Mouse (Mus musculus) heart, postnatal 14 days (tissue): ENCODE results near the gene Tbc1d12. TPM values are rescaled to one million over a fixed set of nuclear protein-coding genes. Genes with fewer than 3 reads are reported as not detected.
A peak's percentile ranks its signal among the peaks of the same experiment; 100 is the strongest.
"Not testable (repeated sequence)": the region's sequence is repeated elsewhere in the genome, so short reads cannot be mapped to it uniquely, and the experiment has no call there.

ENCODE experiments used
- DNase-seq, 2 experiments: peaks; one replicate each; pipeline ENCODE4 v3.0.0; 2021 to 2022
- intact Hi-C: fragments of 180-260 bp; cut with DNase I; formaldehyde crosslinking; loops from one replicate; pipeline ENCODE4 v1.15.1; 2025
- long read RNA-seq, 2 experiments: library from polyadenylated mRNA; stranded (forward); transcript quantifications; one replicate each; pipeline ENCODE4 v2.0.0; 2021
- total RNA-seq, 2 experiments: library from RNA; stranded (reverse); gene quantifications; 2 replicates each; pipeline ENCODE4 v1.2.3; 2021

The Tbc1d12 gene
- total RNA-seq = 1 to 10 TPM; 5.8 to 6.6 TPM
- long read RNA-seq, experiment 1, full-length matches to known transcripts = 3 of 5 reads
- long read RNA-seq, experiment 1, partial matches to known transcripts = 0 of 5 reads
- long read RNA-seq, experiment 1, other reads (novel, unspliced or antisense) = 2 of 5 reads
- long read RNA-seq, experiment 2, full-length matches to known transcripts = 2 of 5 reads
- long read RNA-seq, experiment 2, partial matches to known transcripts = 1 of 5 reads
- long read RNA-seq, experiment 2, other reads (novel, unspliced or antisense) = 2 of 5 reads

GRCm38 (mm10) chr19:38836438-38837170 lies at the start of gene Tbc1d12:
Gene Tbc1d12 (plus strand): TSS chr19:38836579.
- DNase-seq = peak; percentile 97 to 98
- intact Hi-C loops = no loop called here

GRCm38 (mm10) chr19:38787756-38788155 lies 48.6 kb upstream of the Tbc1d12 start:
- no peak for DNase-seq
- intact Hi-C loops = no loop called here

GRCm38 (mm10) chr19:38793563-38794045 lies 42.8 kb upstream of the Tbc1d12 start:
- DNase-seq = no peak
- intact Hi-C loops = no loop called here

DNA sequence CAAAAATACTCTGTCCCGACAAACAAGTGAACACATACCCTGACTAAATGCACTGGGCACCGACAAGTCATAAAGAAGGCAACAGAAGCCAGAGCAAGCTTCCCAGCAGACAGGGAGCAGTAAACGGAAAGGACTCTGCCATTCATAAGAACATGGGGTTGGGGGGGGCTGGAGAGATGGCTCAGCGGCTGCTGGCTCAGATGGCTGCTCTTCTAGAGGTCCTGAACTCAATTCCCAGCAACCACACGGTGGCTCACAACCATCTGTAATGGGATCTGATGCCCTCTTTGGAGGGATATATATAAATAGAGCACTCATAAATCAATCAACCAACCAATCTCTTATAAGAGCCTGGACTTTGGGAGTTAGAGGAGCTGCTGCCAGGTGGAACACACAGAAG lies 39.8 kb upstream of the Tbc1d12 start:
- DNase-seq = no peak
- intact Hi-C loops = no loop called here

DNA sequence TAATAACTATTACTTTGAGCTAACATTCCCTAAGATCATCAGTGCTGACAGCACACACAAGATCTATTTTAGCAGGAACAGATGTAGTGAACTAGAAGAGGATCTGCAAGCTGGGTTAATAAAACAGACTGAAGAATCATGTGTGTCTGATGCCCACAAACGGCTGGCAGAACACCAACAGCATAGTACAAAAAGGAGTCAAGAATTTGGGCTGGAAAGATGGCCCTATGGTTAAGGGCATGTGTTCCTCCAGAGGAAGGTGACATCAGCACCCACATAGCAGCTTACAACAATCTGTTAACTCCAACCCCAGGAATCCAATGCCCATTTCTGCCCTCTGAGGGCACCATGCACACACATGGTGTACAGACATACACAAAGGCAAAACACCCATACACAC lies 38.1 kb upstream of the Tbc1d12 start:
- DNase-seq = no peak
- intact Hi-C loops = no loop called here

GRCm38 (mm10) chr19:38798801-38799200 lies 37.6 kb upstream of the Tbc1d12 start:
- intact Hi-C loops = no loop called here
- DNase-seq = peak; percentile 6 to 25

DNA sequence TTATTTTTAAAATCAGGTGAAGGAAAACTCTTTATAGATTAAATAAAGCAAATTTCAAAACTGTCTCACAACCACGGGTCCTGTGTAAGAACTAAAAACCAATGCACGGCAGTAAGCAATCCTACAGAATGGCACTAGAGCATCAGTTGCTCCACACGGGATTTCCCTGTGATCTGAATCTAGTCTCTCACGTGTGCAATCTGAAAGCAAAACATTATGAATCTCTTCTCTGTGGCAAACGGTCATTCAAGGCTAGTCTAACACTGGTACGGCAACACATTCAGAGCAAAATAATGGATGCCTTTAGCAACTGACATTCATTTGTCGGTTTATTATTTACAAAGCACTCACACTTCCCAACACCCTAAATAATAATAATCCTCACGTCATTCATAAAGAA lies 18.2 kb upstream of the Tbc1d12 start:
- DNase-seq = no peak
- intact Hi-C loops = loop anchor here (2.0 to 5.0 kb wide), 2 partner anchors 17 to 84 kb away; no protein-coding TSS in a partner anchor

GRCm38 (mm10) chr19:38818766-38819426 lies 17.5 kb upstream of the Tbc1d12 start, which contains the start of gene Noc3l:
Gene Noc3l (minus strand): TSS chr19:38819237.
- DNase-seq = peak; percentile 96 to 98
- intact Hi-C loops = loop anchor here (2.0 to 5.0 kb wide), 2 partner anchors 16 to 83 kb away; no protein-coding TSS in a partner anchor

- no peak for DNase-seq
- intact Hi-C loops = loop anchor here (2.0 to 5.0 kb wide), 2 partner anchors 15 to 83 kb away; no protein-coding TSS in a partner anchor
These were observed 17.0 kb upstream of the Tbc1d12 start for GRCm38 (mm10) chr19:38819427-38819802.

DNA sequence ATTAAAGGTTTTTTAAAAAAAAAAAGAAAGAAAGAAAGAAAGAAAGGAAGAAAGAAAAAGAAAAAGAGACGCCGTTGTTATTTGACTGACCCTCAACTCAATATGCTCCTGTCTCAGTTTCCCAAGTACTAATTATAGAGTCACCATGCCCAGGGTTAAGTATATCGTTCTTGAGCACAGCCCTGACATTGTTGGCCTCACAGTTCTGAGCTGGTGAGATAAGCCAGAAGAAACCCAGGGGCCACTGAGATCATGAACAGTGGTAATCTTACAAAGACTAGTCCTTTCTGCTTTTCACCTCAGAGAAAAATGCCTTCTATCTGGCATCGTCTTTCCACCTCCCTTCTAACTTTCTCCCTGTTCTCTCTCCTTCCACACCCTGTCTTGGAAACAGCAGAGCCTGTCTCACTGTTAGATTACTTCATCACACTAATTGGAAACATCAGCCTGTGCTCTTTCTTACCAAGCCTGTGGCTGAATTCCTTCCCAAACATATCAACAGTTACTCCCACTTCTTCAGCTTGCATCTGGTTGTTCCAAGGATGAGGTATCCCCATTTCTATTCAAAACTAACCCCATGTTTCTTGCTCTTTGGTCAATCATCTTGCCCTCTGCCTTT lies 16.1 kb upstream of the Tbc1d12 start:
- no peak for DNase-seq
- intact Hi-C loops = no loop called here

DNA sequence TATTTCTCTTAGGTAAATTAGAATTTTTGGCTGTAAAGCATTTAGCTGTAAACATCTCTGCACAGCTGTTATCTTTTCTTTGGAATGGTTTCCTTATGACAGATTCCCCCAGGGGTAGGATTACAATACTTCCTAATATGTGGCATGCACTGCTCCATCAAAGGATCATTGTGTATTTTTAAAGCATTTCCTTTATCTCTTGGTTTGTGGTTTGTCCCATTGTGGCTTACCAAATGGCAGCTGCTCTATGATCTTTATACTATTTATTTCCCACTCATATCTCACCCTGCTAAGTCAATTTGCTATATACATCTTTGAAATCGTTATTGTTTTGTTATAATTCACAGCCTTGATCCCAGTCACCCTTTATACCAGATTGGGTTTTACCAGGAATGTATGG lies 3.2 kb upstream of the Tbc1d12 start:
- no peak for DNase-seq
- intact Hi-C loops = no loop called here

- intact Hi-C loops = no loop called here
- no peak for DNase-seq
These were observed 318 bp upstream of the Tbc1d12 start for GRCm38 (mm10) chr19:38836084-38836437.

DNA sequence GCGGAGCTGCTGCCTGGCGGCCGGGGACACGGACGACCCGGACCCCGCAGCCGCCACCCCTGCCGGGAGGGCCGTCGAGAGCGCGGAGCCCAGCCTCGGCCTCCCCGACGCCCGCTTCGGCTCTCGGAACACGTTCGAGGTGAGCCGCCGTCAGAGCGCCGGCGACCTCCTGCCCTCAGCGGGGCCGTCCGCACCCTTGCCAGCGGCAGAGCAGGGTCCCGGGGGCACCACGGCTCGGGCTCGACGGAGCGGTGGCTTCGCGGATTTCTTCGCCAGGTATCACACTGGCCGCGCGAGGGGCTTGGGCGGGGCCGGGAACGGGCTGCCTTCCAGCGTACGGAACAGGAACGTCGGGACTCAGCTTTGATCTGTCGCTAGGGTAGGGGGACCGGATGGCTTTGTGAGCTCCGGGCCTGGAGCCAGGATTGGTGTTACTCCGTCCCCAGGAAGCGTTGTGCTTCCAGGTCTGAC lies 827 bp downstream of the Tbc1d12 start:
- intact Hi-C loops = no loop called here

DNA sequence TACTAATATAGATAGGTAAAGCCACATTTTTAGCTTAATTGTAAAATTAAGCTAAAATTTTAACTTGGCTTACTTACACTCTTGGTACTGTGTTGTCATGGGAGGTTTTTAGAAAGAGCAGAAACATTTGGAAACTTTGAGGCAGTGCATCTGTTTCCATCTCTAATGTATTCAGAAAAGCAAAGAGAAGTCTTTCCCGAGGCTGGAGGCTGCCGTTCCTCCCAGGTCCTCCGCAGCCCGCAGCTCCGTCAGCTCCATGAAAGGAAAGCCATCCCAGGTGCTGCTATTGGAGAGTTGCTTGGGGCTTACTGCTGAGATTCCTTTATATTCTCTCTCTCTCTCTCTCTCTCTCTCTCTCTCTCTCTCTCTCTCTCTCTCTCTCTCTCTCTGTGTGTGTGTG lies 8.4 kb downstream of the Tbc1d12 start:
- intact Hi-C loops = no loop called here

More for the DNA sequence above, 827 bp downstream of the Tbc1d12 start:
- peak; percentile 67 to 75 for DNase-seq

GRCm38 (mm10) chr19:38846373-38846772 lies 10.0 kb downstream of the Tbc1d12 start:
- intact Hi-C loops = no loop called here
- DNase-seq = no peak

More for the DNA sequence above, 8.4 kb downstream of the Tbc1d12 start:
- no peak for DNase-seq

DNA sequence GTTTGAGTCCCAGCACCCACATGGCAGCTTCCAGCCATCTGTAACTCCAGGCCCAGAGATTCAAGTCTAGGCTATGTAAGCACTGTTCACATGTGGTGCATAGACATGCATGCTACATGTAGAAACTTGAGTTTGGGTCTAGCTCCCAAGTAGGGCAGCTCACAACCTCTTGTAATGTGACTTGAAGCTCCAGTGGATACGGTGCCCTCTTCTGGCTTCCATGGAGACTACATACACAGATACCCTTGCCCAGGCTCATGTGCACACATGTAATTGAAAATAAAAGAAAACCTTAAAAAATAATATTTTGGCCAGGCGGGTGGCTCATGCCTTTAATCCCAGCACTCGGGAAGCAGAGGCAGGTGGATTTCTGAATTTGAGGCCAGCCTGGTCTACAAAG lies 21.8 kb downstream of the Tbc1d12 start:
- intact Hi-C loops = no loop called here
- no peak for DNase-seq

DNA sequence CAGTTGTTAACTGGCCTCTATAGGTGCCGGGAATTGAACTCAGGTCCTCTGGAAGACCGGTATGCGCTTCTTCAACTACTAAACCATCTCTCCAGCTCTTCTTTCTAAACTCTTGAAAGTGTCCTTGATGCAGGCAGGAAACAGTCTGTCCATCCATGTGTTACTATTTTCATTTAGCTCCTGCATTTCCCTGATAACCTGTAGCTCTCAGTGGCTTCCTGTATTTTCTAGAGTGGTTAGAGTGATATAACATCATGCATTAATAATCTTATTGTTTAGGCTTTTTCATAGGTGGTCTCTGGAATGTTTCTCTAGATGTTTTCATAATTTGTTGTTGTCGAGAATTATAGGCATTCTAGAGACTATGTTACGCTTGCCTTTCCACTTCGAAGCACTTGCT lies 26.1 kb downstream of the Tbc1d12 start:
- no peak for DNase-seq
- intact Hi-C loops = no loop called here

DNA sequence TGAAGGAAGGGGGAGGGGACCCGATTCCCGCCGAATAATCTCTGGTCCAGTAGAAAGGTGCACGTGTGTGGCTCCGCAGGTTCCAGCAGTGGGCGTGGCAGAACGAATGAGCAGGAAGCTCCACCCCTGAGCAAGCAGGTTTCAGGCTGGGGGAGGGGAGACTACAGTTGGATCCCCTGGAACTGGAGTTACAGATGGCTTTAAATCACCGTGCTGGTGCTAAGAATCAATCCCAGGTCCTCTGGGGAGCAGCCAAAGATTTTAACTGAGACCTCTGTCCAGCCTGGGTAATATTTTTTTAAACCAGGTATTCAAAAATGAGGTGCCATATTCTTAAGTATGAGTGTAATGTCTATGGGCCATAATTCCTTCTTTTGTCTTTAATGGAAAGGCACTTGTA lies 38.4 kb downstream of the Tbc1d12 start:
- intact Hi-C loops, DNase-seq: not testable (repeated sequence)

GRCm38 (mm10) chr19:38880300-38880699 lies 43.9 kb downstream of the Tbc1d12 start:
- DNase-seq = no peak
- intact Hi-C loops = no loop called here
